In genomic region chr3:30160961-30161670, GRCm38 (mm10) we compare ENCODE assay signal across 10 mouse cellular contexts.
DNase-seq lines count a peak whose midpoint lies in the region; ATAC-seq and TF ChIP-seq lines count a peak whose summit lies in the region.
"Had no signal": no experiment of that assay in that cellular context is flagged by ENCODE, and none has a peak within 500 bp of the region (broad histone marks: within the 10 kb centered on the region; RNA-seq: fewer than 3 reads in every experiment).

No protein-coding gene starts in this region.

- no peaks in the 10 kb centered on the region for H3K9me3 ChIP-seq in limb, embryonic 10.5 days (replicated peaks)
- H3K9me3 ChIP-seq in forebrain, embryonic 14.5 days (replicated peaks; ENCODE audit: control insufficient read depth, low read length), result no peaks in the 10 kb centered on the region

- no peak for TF ChIP-seq CTCF in layer of hippocampus, adult 2 months (conservative IDR thresholded peaks at IDR 0.05)

- peaks cover 68% of the 10 kb centered on the region for H3K4me1 ChIP-seq in limb, embryonic 10.5 days
- H3K4me1 ChIP-seq in forebrain, embryonic 14.5 days (ENCODE audit: control insufficient read depth, insufficient read depth, low read length), result no peaks in the 10 kb centered on the region

- H3K27ac ChIP-seq in limb, embryonic 10.5 days, result peak overlapping the region; percentile 73
- H3K27ac ChIP-seq in layer of hippocampus, adult 2 months, result no peak overlapping the region
- no peak overlapping the region for H3K27ac ChIP-seq in forebrain, embryonic 14.5 days (ENCODE audit: low read depth, low read length)

- H3K36me3 ChIP-seq in limb, embryonic 10.5 days, result no peaks in the 10 kb centered on the region
- H3K36me3 ChIP-seq in forebrain, embryonic 14.5 days (ENCODE audit: control insufficient read depth, insufficient read depth, low read length), result no peaks in the 10 kb centered on the region

- no peak overlapping the region for H3K4me2 ChIP-seq in forebrain, embryonic 14.5 days (ENCODE audit: low read length)

- H3K27me3 ChIP-seq in limb, embryonic 10.5 days (ENCODE audit: low read depth, poor library complexity, severe bottlenecking), result no peaks in the 10 kb centered on the region
- peaks cover 15% of the 10 kb centered on the region for H3K27me3 ChIP-seq in forebrain, embryonic 14.5 days (replicated peaks; ENCODE audit: control insufficient read depth, insufficient read depth, low read length)

- H3K4me3 ChIP-seq in limb, embryonic 10.5 days, result no peak overlapping the region
- no peak overlapping the region for H3K4me3 ChIP-seq in layer of hippocampus, adult 2 months
- no peak overlapping the region for H3K4me3 ChIP-seq in forebrain, embryonic 14.5 days (ENCODE audit: low read depth, low read length)

- no peak overlapping the region for H3K9ac ChIP-seq in forebrain, embryonic 14.5 days (ENCODE audit: low read length)

- 85% methylated on average over 5 of the region's 5 CpGs for WGBS in limb, embryonic 10.5 days
- 88% methylated on average over 5 of the region's 5 CpGs for WGBS in forebrain, embryonic 14.5 days

- ATAC-seq in forebrain, embryonic 14.5 days, result no peak

- peak; percentile 4 to 11 for DNase-seq in cerebellum, postnatal 14 days
- no peak for DNase-seq in cerebellum, postnatal 4 days (ENCODE audit: low spot score in 2 of 2)
- peak; percentile 44 for DNase-seq in urinary bladder, postnatal 14 days (ENCODE audit: low spot score)
- no peak for DNase-seq in urinary bladder, postnatal 25 days (ENCODE audit: low spot score)
- DNase-seq in limb, embryonic 10.5 days (ENCODE audit: low spot score), result no peak
- DNase-seq in layer of hippocampus, adult 2 months (ENCODE audit: low spot score in 2 of 2), result no peak
- no peak for DNase-seq in forebrain, embryonic 14.5 days (ENCODE audit: low spot score)
- DNase-seq in frontal cortex, postnatal 25 days (ENCODE audit: low spot score in 2 of 2), result no peak
- DNase-seq: gastrocnemius, postnatal 36 days; right cerebral cortex, adult 18-20 months had no signal

Comparison
In these comparisons a context has a peak if more than half of its experiments do, and no peak if none do; other contexts are left out.
1. DNase-seq: peak in cerebellum, postnatal 14 days (2 of 2) and urinary bladder, postnatal 14 days (single experiment); none in cerebellum, postnatal 4 days (0 of 2), urinary bladder, postnatal 25 days (single experiment), limb, embryonic 10.5 days (single experiment), layer of hippocampus, adult 2 months (0 of 2), forebrain, embryonic 14.5 days (single experiment) and frontal cortex, postnatal 25 days (0 of 2).